Mouse (Mus musculus) lung, postnatal 0 days (tissue): Measurements from ENCODE around the gene Fyco1. TPM values are rescaled to one million over a fixed set of nuclear protein-coding genes. Genes with fewer than 3 reads are reported as not detected.

ENCODE experiments used
- ATAC-seq: fragments of 200-750 bp; cut with Nextera tagmentation; 2 replicates; pipeline ENCODE4 v1.8.0; 2017; ENCODE audit warnings: moderate library complexity
- DNase-seq: peaks from one replicate; pipeline ENCODE4 v3.0.0-alpha.2; 2016; ENCODE audit warnings: low spot score
- H3K27ac ChIP-seq: fragments of 300-500 bp; sonication (generic); 2 replicates; pipeline ENCODE4 v1.5.1; 2014; ENCODE audit warnings: antibody characterized with exemption, mild to moderate bottlenecking, low read length, mixed read lengths
- H3K27me3 ChIP-seq: fragments of 300-500 bp; sonication (generic); replicated peaks from 2 replicates; pipeline ENCODE4 v1.6.1; 2014; ENCODE audit warnings: low read length, mixed read lengths; ENCODE audit not compliant: insufficient read depth
- H3K36me3 ChIP-seq: fragments of 300-500 bp; sonication (generic); 2 replicates; pipeline ENCODE4 v1.6.1; 2014; ENCODE audit warnings: low read length, mixed read lengths; ENCODE audit not compliant: insufficient read depth
- H3K4me1 ChIP-seq: fragments of 300-500 bp; sonication (generic); 2 replicates; pipeline ENCODE4 v1.6.1; 2014; ENCODE audit warnings: antibody characterized with exemption, low read depth, low read length, mixed read lengths; ENCODE audit not compliant: insufficient read depth
- H3K4me2 ChIP-seq: fragments of 300-500 bp; sonication (generic); replicated peaks from 2 replicates; pipeline ENCODE4 v1.6.1; 2014; ENCODE audit warnings: low read depth, mild to moderate bottlenecking, low read length, moderate library complexity, mixed read lengths
- H3K4me3 ChIP-seq: fragments of 300-500 bp; sonication (generic); 2 replicates; pipeline ENCODE4 v1.5.1; 2014; ENCODE audit warnings: low read depth, low read length
- H3K9ac ChIP-seq: fragments of 300-500 bp; sonication (generic); replicated peaks from 2 replicates; pipeline ENCODE4 v1.6.1; 2014; ENCODE audit warnings: low read depth, mild to moderate bottlenecking
- H3K9me3 ChIP-seq: fragments of 300-500 bp; sonication (generic); 2 replicates; pipeline ENCODE4 v1.6.1; 2016; ENCODE audit warnings: low read length, mixed read lengths
- CTCF ChIP-seq: IDR thresholded peaks from 2 replicates; pipeline ENCODE4 v1.5.1; 2016; ENCODE audit warnings: antibody characterized with exemption, mild to moderate bottlenecking
- EP300 ChIP-seq: IDR thresholded peaks from 2 replicates; pipeline ENCODE4 v1.6.1; 2016; ENCODE audit warnings: antibody characterized with exemption, mild to moderate bottlenecking, control low read depth
- WGBS: fragments of 180-500 bp; shearing (Covaris S2); extraction: QIAGEN DNeasy Blood & Tissue Kit; methylation state at CpG from one replicate; pipeline ENCODE4 v1.1.7; 2014; 5-methylcytosine and 5-hydroxymethylcytosine counted together
- polyA plus RNA-seq: library from polyadenylated mRNA; unstranded; fragments of >200 nt; fragmentation: Nextera tagmentation; extraction: Ambion mirVana; gene quantifications from 2 replicates; pipeline ENCODE4 v1.2.1, GENCODE M21; 2015

Gene Fyco1
- polyA plus RNA-seq, 1 experiment from 2014 or later: 9.2 TPM

DNA sequence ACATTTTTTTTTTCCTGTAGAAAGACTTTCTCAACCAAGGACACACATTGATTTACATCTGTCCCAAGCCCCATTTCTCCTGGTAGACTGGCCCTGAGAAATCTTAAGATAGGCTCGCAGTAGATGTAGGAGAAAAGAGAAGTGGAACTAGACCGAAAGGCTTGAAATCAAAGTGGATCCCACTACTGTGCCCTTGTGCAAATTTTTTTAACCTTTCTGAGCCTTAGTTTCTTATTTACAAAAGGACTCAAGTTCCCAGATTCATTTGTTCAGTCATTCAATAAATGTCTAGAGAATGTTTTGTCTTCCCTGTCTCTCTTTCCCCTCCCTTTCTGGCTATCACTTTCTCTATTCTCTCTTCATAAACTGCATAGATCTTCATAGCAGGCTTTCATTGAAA lies 5.1 kb upstream of the Fyco1 start:
- no peak overlapping the region for H3K4me3 ChIP-seq
- H3K9ac ChIP-seq: no peak overlapping the region
- no peaks in the 10 kb centered on the region for H3K9me3 ChIP-seq
- no peak overlapping the region for H3K27ac ChIP-seq
- DNase-seq (no peak), ATAC-seq (no peak)
- no peaks in the 10 kb centered on the region for H3K4me1 ChIP-seq
- H3K27me3 ChIP-seq: no peaks in the 10 kb centered on the region
- TF ChIP-seq CTCF: no peak
- TF ChIP-seq EP300: no peak
- no peaks in the 10 kb centered on the region for H3K36me3 ChIP-seq
- H3K4me2 ChIP-seq: no peak overlapping the region
- 61% methylated on average over 2 of the region's 2 CpGs for WGBS

- H3K4me3 ChIP-seq: peak overlapping the region; percentile 12; the same call in 1 of the 2 replicates
- DNase-seq: peak; percentile 27
- H3K9ac ChIP-seq: no peak overlapping the region
- peaks cover 5% of the 10 kb centered on the region; the same call in 1 of the 2 replicates for H3K4me1 ChIP-seq
- H3K9me3 ChIP-seq: no peaks in the 10 kb centered on the region
- peak overlapping the region; percentile 45 for H3K27ac ChIP-seq
- no peaks in the 10 kb centered on the region for H3K36me3 ChIP-seq
- no peaks in the 10 kb centered on the region for H3K27me3 ChIP-seq
- WGBS: 60% methylated on average over 5 of the region's 5 CpGs
- TF ChIP-seq CTCF: no peak
- 0 out of 2 replicates have a peak, but pooled peaks have one; percentile 33 for TF ChIP-seq EP300
- ATAC-seq: no peak
- peak overlapping the region; percentile 36 for H3K4me2 ChIP-seq
These were observed 1.0 kb upstream of the Fyco1 start for GRCm38 (mm10) chr9:123852449-123853390.

- ATAC-seq (peak; percentile 58), DNase-seq (peak; percentile 89)
- H3K27me3 ChIP-seq: no peaks in the 10 kb centered on the region
- H3K4me3 ChIP-seq: peak overlapping the region; percentile 79
- H3K27ac ChIP-seq: peak overlapping the region; percentile 99
- TF ChIP-seq EP300: peak; percentile 46
- TF ChIP-seq CTCF: no peak
- peak overlapping the region; percentile 84 for H3K9ac ChIP-seq
- H3K9me3 ChIP-seq: no peaks in the 10 kb centered on the region
- peaks cover 5% of the 10 kb centered on the region; the same call in 1 of the 2 replicates for H3K4me1 ChIP-seq
- WGBS: 0% methylated on average over 27 of the region's 27 CpGs
- H3K4me2 ChIP-seq: peak overlapping the region; percentile 58
- no peaks in the 10 kb centered on the region for H3K36me3 ChIP-seq
These were observed 512 bp downstream of the Fyco1 start for GRCm38 (mm10) chr9:123851062-123851712.

GRCm38 (mm10) chr9:123850705-123851061 lies 1.0 kb downstream of the Fyco1 start:
- Histone ChIP-seq H3K27me3 (no peaks in the 10 kb centered on the region), H3K4me2 (peak overlapping the region; percentile 58), H3K4me1 (peaks cover 5% of the 10 kb centered on the region; the same call in 1 of the 2 replicates), H3K27ac (peak overlapping the region; percentile 99), H3K9ac (peak overlapping the region; percentile 84), H3K9me3 (no peaks in the 10 kb centered on the region), H3K4me3 (peak overlapping the region; percentile 79), H3K36me3 (no peaks in the 10 kb centered on the region)
- peak; percentile 87 for DNase-seq
- peak; percentile 24 for ATAC-seq
- TF ChIP-seq CTCF: no peak
- TF ChIP-seq EP300: peak; percentile 64
- WGBS: 0% methylated on average over 2 of the region's 2 CpGs

DNA sequence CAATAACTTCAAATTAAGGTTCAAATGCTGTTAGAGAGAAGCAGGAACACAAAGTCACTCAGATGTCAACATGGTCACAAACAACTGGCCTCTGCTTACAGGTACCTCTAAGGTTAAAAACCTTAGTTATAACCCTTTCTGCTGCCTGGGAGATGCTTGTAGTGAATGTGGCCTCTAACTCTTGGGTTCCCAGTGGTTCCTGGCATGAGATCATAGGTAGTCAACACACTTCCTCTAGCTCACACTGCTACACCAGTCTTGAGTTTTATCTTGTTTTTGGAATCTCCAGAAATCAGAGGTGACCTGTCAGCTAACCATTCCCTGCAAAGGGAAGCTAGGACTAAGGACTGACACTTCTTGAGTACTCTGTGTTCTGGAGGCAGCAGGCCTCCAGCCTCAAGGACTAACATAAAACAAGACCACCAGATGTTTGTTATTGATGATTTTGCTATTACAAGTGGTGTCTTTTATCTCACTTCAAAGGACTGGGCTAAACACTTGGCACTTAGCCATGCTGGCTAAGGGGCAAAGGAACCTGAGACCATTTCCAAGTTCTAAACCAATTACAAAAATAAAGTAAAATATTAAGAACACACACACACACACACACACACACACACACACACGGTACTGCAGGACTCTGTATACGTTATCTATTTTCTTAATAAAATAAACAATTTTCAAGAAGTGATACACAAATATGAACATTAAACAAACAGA lies 1.6 kb downstream of the Fyco1 start:
- ATAC-seq (no peak), DNase-seq (peak; percentile 37)
- H3K27ac ChIP-seq: peak overlapping the region; percentile 99
- H3K4me2 ChIP-seq: peak overlapping the region; percentile 58; the same call in 1 of the 2 replicates
- no peaks in the 10 kb centered on the region for H3K36me3 ChIP-seq
- TF ChIP-seq CTCF (no peak), EP300 (no peak)
- H3K9ac ChIP-seq: no peak overlapping the region
- H3K4me3 ChIP-seq: peak overlapping the region; percentile 79; the same call in 1 of the 2 replicates
- peaks cover 5% of the 10 kb centered on the region; the same call in 1 of the 2 replicates for H3K4me1 ChIP-seq
- H3K9me3 ChIP-seq: no peaks in the 10 kb centered on the region
- 22% methylated on average over 2 of the region's 2 CpGs for WGBS
- H3K27me3 ChIP-seq: no peaks in the 10 kb centered on the region
